Mouse (Mus musculus) gastrocnemius, postnatal 10 days (tissue): ENCODE results near the gene Olfr1245. TPM values are rescaled to one million over a fixed set of nuclear protein-coding genes. Genes with fewer than 3 reads are reported as not detected.
"Not testable (repeated sequence)": the region's sequence is repeated elsewhere in the genome, so short reads cannot be mapped to it uniquely, and the experiment has no call there.

Experiments used
- DNase-seq: peaks from one replicate; pipeline ENCODE4 v3.0.0; 2021; ENCODE audit warnings: mixed read lengths
- long read RNA-seq, 2 experiments: library from polyadenylated mRNA; stranded (forward); transcript quantifications; one replicate each; pipeline ENCODE4 v2.0.0; 2021
- total RNA-seq, 2 experiments: library from RNA; stranded (reverse); gene quantifications; 2 replicates each; pipeline ENCODE4 v1.2.3; 2021

The Olfr1245 gene
- not detected for total RNA-seq
- long read RNA-seq, experiment 1: 0 reads
- long read RNA-seq, experiment 2: 0 reads

DNA sequence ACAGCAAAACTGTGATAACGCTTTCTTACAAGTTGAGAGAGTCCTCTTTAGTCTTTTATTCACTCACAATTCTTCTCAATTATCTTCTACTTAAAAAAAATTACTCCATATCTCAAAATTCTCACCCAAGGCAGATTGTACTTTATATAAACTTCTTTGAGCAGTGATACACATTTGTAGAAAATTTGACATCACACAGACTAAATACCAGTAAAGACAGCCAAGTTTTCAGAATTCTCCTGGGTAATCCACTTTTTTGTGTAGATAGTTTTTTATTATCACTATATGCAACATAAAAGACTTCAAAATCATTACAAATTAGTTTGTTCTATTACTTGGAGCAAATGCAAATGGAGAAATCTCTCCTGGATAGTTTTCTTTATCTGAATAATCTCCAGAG, at the start of gene Olfr1245:
TSS of gene Olfr1245 (minus strand) at position 101 of the 400 bp plus-strand sequence.
- DNase-seq: no peak

DNA sequence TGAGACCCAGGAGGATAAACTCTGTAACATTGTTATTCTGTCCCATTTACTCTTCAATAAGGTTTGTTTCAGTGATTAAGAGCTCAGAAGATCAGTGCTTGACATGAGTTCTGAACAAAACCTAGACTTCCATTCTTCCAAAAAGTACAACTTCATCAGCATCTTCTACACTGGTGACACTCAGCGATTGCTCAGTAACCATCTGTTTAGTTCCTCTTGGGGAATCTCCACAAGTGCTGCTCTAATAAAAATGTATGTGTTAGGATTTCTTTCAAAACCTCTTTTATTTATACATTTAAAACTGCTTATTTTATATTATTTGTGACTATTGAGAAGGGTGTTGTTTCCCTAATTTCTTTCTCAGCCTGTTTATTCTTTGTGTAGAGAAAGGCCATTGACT, 39.9 kb upstream of the Olfr1245 start, which contains the start of gene Olfr1248:
TSS of gene Olfr1248 (minus strand) at position 101 of the 400 bp plus-strand sequence.
- not testable (repeated sequence) for DNase-seq

DNA sequence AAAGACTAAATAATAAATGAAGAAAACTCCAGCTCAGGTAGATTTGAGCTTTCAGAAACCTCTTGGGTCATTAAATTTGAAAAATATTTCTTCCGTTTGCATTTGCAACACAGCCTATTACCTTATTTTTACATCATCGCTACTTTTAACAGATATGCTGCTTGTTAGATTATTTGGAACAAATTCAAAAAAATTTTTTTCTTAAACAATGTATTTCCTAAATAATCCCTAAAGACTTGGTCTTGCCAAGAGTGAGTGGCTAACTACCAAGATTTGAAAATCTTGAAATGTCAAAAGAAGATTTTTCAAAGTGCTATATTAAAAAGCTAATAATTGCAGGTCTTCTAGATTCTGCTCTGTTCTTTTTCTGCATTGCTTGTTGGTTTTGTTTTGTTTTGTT, 35.8 kb upstream of the Olfr1245 start, which contains the start of gene Olfr1247:
TSS of gene Olfr1247 (minus strand) at position 101 of the 400 bp plus-strand sequence.
- DNase-seq: no peak

DNA sequence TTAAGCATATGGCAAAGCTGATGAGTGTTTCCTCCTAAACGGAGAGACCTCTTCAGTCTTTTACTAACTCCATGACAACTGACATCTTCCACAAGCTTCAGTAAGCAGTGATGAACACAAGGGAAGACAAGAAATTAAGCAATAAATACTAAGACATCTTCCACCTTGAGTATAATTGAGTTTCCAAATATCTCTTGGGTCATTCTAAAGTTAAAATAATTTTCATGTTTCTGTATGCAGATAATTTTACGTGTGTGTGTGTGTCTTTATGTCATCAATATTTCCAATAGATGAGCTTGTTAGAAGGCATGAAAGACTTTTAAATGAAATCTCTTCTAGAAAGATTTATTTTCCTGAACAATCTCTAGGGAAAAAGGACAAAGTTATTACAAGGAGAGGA, 14.8 kb upstream of the Olfr1245 start, which contains the start of gene Olfr1246:
TSS of gene Olfr1246 (minus strand) at position 101 of the 400 bp plus-strand sequence.
- DNase-seq: no peak

DNA sequence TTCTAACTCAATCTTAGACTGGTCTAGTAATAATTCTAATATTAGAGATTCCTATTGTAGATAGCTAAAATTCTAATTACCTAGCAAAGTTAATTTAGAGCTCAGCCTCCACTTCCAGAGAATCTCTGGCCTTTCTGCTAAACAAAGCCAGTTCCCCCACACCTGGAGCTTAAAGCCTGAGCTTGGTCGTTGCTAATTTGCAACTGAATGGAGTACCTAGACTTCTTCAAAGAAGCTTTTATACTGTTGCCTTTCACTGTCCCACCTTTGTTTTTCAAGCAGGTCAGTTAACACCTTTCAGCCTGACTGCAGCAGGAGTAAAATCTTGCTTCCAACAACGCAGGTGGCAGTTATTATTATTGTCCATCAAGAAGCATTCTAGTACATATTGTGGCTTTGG, 15.5 kb downstream of the Olfr1245 start:
- not testable (repeated sequence) for DNase-seq

DNA sequence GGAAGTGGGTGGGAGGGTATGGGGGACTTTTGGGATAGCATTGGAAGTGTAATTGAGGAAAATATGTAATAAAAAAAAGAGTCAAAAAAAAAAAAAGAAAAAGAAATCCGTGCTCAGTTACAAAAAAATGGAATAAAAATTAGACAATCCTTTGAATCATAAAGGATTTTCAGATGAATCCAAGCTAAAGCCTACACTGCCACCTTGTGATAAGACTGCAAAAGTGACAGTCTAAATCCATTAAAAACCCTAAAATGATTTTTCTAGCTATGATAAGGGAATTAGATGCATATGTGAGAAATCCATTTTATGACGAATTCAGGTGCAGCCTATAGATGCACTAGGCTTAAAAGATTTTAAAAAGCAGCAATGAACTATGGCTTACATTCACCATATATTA, 33.7 kb downstream of the Olfr1245 start:
- no peak for DNase-seq

DNA sequence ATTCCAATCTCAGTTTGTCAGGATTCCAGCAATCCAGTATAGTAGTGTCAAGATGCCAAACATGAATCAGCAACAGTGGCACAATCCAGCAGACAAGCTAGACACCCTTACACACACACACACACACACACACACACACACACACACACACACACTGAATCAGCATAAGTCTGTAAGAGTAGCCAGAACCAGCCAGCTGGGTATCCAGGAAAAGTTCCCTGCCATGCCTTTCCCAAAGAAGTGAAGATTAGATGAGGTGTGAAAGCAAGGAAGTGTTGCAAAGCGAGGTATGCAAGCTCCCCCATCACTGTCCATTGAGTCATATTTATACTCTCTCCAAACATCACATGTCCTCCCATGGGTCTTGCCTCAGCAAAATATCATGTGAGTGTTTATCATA, 38.3 kb downstream of the Olfr1245 start:
- DNase-seq: no peak

DNA sequence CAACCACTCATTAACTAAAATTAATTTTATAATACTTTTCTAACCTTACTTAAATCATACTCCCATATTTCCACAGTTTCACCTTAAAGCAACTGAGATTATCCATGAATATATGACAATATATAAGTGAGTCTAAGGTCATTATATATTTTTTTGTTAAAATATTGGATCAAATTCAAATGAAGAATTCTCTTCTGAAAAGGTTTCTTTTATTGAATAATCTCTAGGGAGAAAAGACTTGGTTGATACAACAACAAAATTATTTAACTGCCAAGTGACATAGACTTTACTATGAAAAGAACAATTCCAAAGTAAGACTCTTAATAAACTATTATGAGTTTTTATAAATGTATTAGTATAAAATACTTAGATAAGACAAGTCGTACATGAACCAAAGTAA, 46.9 kb downstream of the Olfr1245 start, which contains the start of gene Olfr1243:
TSS of gene Olfr1243 (minus strand) at position 101 of the 400 bp plus-strand sequence.
- no peak for DNase-seq

Other genes with a start within 250 kb of the Olfr1245 start
- gene Olfr1232, start 248.8 kb downstream of the Olfr1245 start, total RNA-seq: not detected
- gene Olfr1233, start 236.0 kb downstream of the Olfr1245 start, total RNA-seq: not detected
- gene Olfr1234, start 213.6 kb downstream of the Olfr1245 start, total RNA-seq: not detected
- gene Olfr1238, start 168.8 kb downstream of the Olfr1245 start, total RNA-seq: not detected
- not detected for gene Olfr1239, start 158.0 kb downstream of the Olfr1245 start, total RNA-seq
- gene Olfr1240, start 135.4 kb downstream of the Olfr1245 start, total RNA-seq: not detected
- not detected for gene Olfr1241, start 91.3 kb downstream of the Olfr1245 start, total RNA-seq
- not detected for gene Olfr1242, start 80.1 kb downstream of the Olfr1245 start, total RNA-seq
- not detected for gene Olfr1243, start 47.0 kb downstream of the Olfr1245 start, total RNA-seq
- gene Olfr1246, start 14.7 kb upstream of the Olfr1245 start, total RNA-seq: not detected
- under 1 TPM in 1 of 2 experiments, not detected in 1; 0.05 TPM for gene Olfr1247, start 35.7 kb upstream of the Olfr1245 start, total RNA-seq
- gene Olfr1248, start 39.8 kb upstream of the Olfr1245 start, total RNA-seq: not detected
- gene Olfr1249, start 56.5 kb upstream of the Olfr1245 start, total RNA-seq: not detected
- not detected for gene Olfr1250, start 83.0 kb upstream of the Olfr1245 start, total RNA-seq
- not detected for gene Olfr1251, start 93.5 kb upstream of the Olfr1245 start, total RNA-seq
- gene Olfr1252, start 146.6 kb upstream of the Olfr1245 start, total RNA-seq: not detected
- gene Olfr1253, start 178.6 kb upstream of the Olfr1245 start, total RNA-seq: not detected
- not detected for gene Olfr1254, start 215.2 kb upstream of the Olfr1245 start, total RNA-seq
- not detected for gene Olfr1255, start 233.6 kb upstream of the Olfr1245 start, total RNA-seq